Mouse (Mus musculus) olfactory bulb, adult 2 months (tissue): ENCODE measurements around the gene Per2.

Source experiments
- CTCF ChIP-seq: fragments of 200-500 bp; IDR thresholded peaks from 2 replicates; pipeline ENCODE4 v1.5.1; 2012; ENCODE audit warnings: low read depth, mild to moderate bottlenecking, low read length, moderate library complexity; ENCODE audit not compliant: insufficient read depth
- POLR2A ChIP-seq: fragments of 200-500 bp; IDR thresholded peaks from 2 replicates; pipeline ENCODE4 v1.6.1; 2012; ENCODE audit warnings: mild to moderate bottlenecking, low read depth, low read length, moderate library complexity; ENCODE audit not compliant: insufficient read depth

GRCm38 (mm10) chr1:91464436-91464835, 5.3 kb upstream of the Per2 start:
- TF ChIP-seq CTCF = no peak
- TF ChIP-seq POLR2A = no peak
